In the genomic region with DNA sequence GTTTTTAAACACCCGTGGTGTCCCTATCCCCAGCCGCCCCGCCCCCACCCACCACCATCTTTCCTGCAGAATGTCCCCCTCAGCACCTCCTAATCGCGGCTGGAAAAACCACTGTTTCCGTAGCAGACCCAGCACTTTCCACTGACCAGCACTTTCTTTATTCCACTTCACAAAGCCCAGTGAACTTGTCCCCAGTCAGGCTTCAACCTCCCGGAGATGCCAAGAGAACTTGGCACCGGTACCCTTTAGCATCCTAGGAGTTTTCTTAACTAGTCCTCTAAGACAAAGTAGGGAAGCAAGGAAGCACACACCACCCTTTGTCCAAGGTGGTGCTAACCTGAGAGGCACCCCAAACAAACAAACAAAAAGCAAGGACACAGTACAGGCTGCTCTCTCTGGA, we compare ENCODE assay signal across 8 mouse cellular contexts. TPM values are rescaled to one million over a fixed set of nuclear protein-coding genes. Genes with fewer than 3 reads are reported as not detected.
A peak's percentile ranks its signal among the peaks of the same experiment; 100 is the strongest.
DNase-seq lines count a peak whose midpoint lies in the region; ATAC-seq and TF ChIP-seq lines count a peak whose summit lies in the region.

No protein-coding gene starts in this region.

- DNase-seq in 416B (ENCODE audit: low read depth) (peak; percentile 56), ES-E14 (ENCODE audit: low read depth, low spot score) (no peak)
- peak; percentile 51 to 62 for DNase-seq in heart, postnatal 10 days
- DNase-seq in layer of hippocampus, adult 18-20 months (ENCODE audit: low spot score in 2 of 2), result peak; percentile 22 to 45
- no peak for DNase-seq in urinary bladder, postnatal 10 days (ENCODE audit: low spot score)

- under 1% methylated on average over 8 of the region's 8 CpGs for WGBS in embryonic facial prominence, embryonic 15.5 days
- under 1% methylated on average over 8 of the region's 8 CpGs for WGBS in lung, embryonic 16.5 days
- WGBS in small intestine, adult 2 months, result 26% methylated on average over 8 of the region's 8 CpGs

- no peaks in the 10 kb centered on the region for H3K9me3 ChIP-seq in ES-E14 (ENCODE audit: control insufficient read depth, insufficient read depth, low read depth, low read length)
- no peaks in the 10 kb centered on the region for H3K9me3 ChIP-seq in embryonic facial prominence, embryonic 15.5 days (replicated peaks)
- H3K9me3 ChIP-seq in lung, embryonic 16.5 days (ENCODE audit: control insufficient read depth, low read length), result no peaks in the 10 kb centered on the region

- H3K36me3 ChIP-seq in ES-E14 (ENCODE audit: control insufficient read depth, insufficient read depth, low read length, poor library complexity, severe bottlenecking), result no peaks in the 10 kb centered on the region
- H3K36me3 ChIP-seq in embryonic facial prominence, embryonic 15.5 days, result no peaks in the 10 kb centered on the region
- no peaks in the 10 kb centered on the region for H3K36me3 ChIP-seq in lung, embryonic 16.5 days (ENCODE audit: control insufficient read depth, insufficient read depth, low read length)
- H3K36me3 ChIP-seq in small intestine, adult 2 months (ENCODE audit: control insufficient read depth, insufficient read depth, low read length), result no peaks in the 10 kb centered on the region

- no peak overlapping the region for H3K9ac ChIP-seq in ES-E14 (ENCODE audit: insufficient read depth, low read depth, low read length, poor library complexity, severe bottlenecking)
- H3K9ac ChIP-seq in embryonic facial prominence, embryonic 15.5 days, result peak overlapping the region; percentile 33
- peak overlapping the region; percentile 83 for H3K9ac ChIP-seq in lung, embryonic 16.5 days (ENCODE audit: low read length)

- intact Hi-C loops in heart, postnatal 10 days (cut with DNase I), result loop anchor here (1.0 to 10.0 kb wide), 11 partner anchors 33 to 455 kb away; a partner anchor contains a TSS

- peak overlapping the region; percentile 62 for H3K4me2 ChIP-seq in embryonic facial prominence, embryonic 15.5 days (replicated peaks)
- peak overlapping the region; percentile 84 for H3K4me2 ChIP-seq in lung, embryonic 16.5 days (ENCODE audit: low read depth, low read length)

- no peak overlapping the region for H3K27ac ChIP-seq in ES-E14 (ENCODE audit: insufficient read depth, low read depth, low read length, poor library complexity, severe bottlenecking)
- H3K27ac ChIP-seq in embryonic facial prominence, embryonic 15.5 days (replicated peaks), result peak overlapping the region; percentile 100
- peak overlapping the region; percentile 98 for H3K27ac ChIP-seq in lung, embryonic 16.5 days (ENCODE audit: low read length)
- peak overlapping the region; percentile 73 for H3K27ac ChIP-seq in small intestine, adult 2 months (ENCODE audit: insufficient read depth, low read depth, low read length)

- TF ChIP-seq POLR2A in small intestine, adult 2 months (IDR thresholded peaks at IDR 0.05; ENCODE audit: low read depth, low read length), result no peak

- H3K4me3 ChIP-seq in ES-E14 (ENCODE audit: insufficient read depth in 1 of 2, low read depth in 1 of 2, low read length in 2 of 2, poor library complexity in 1 of 2, severe bottlenecking in 1 of 2), result peak overlapping the region; percentile 91 to 95
- H3K4me3 ChIP-seq in embryonic facial prominence, embryonic 15.5 days (replicated peaks), result peak overlapping the region; percentile 72
- H3K4me3 ChIP-seq in lung, embryonic 16.5 days (ENCODE audit: low read length), result peak overlapping the region; percentile 82
- peak overlapping the region; percentile 70 for H3K4me3 ChIP-seq in small intestine, adult 2 months (ENCODE audit: low read depth, low read length)

- H3K4me1 ChIP-seq in ES-E14 (ENCODE audit: control insufficient read depth in 2 of 2, insufficient read depth in 2 of 2, low read length in 2 of 2, poor library complexity in 1 of 2), result peaks cover 0 to 1% of the 10 kb centered on the region in 2 experiments; a peak in 2 of 4 replicates
- peaks cover 26% of the 10 kb centered on the region for H3K4me1 ChIP-seq in embryonic facial prominence, embryonic 15.5 days
- H3K4me1 ChIP-seq in lung, embryonic 16.5 days (replicated peaks; ENCODE audit: control insufficient read depth, insufficient read depth, low read length), result peaks cover 17% of the 10 kb centered on the region
- H3K4me1 ChIP-seq in small intestine, adult 2 months (ENCODE audit: control insufficient read depth, insufficient read depth, insufficient read length, low read length), result peaks cover 2% of the 10 kb centered on the region; the same call in 1 of the 2 replicates

- in situ Hi-C loops in ES-E14 (cut with MboI; ENCODE audit: low sequenced_read_pairs in 2 of 2, unreplicated experiment in 2 of 2), result no loop called here

- ATAC-seq in embryonic facial prominence, embryonic 15.5 days (ENCODE audit: insufficient number of reproducible peaks, low FRiP score, low TSS enrichment, low read depth), result no peak
- no peak for ATAC-seq in lung, embryonic 16.5 days (ENCODE audit: low read depth)

- TF ChIP-seq CTCF in small intestine, adult 2 months (IDR thresholded peaks at IDR 0.05; ENCODE audit: extremely low read depth, insufficient read length, insufficient replicate concordance, low read depth, low read length), result no peak

- H3K27me3 ChIP-seq in embryonic facial prominence, embryonic 15.5 days, result no peaks in the 10 kb centered on the region
- H3K27me3 ChIP-seq in lung, embryonic 16.5 days (ENCODE audit: control insufficient read depth, insufficient read depth, low read depth, low read length), result no peaks in the 10 kb centered on the region
- no peaks in the 10 kb centered on the region for H3K27me3 ChIP-seq in small intestine, adult 2 months (ENCODE audit: control insufficient read depth, insufficient read depth, low read length)

TF ChIP-seq in ES-E14, 5 proteins besides CTCF, POLR2A, EP300 and RAD21:
- TF ChIP-seq ZC3H11A (IDR thresholded peaks at IDR 0.05; ENCODE audit: borderline replicate concordance, low read depth, low read length) (no peak), ZNF384 (IDR thresholded peaks at IDR 0.05; ENCODE audit: low read depth, low read length) (no peak)

RNA-seq across cellular contexts. Expression of a gene that starts 2.2 kb away (rescaled TPM):
- total RNA-seq in ES-E14 (2012; rRNA removed), result 10.8 and 14.7 TPM in 2 replicates
- 27.0 and 28.4 TPM in 2 replicates for polyA plus RNA-seq in embryonic facial prominence, embryonic 15.5 days (2015; fragmentation: Nextera tagmentation; extraction: Ambion mirVana)
- total RNA-seq in heart, postnatal 10 days (2021), result 10 to 100 TPM; 21.5 to 24.0 TPM
- 10 to 100 TPM; 23.6 to 25.4 TPM for total RNA-seq in layer of hippocampus, adult 18-20 months (2021)
- polyA plus RNA-seq in lung, embryonic 16.5 days (2015; fragmentation: Nextera tagmentation; extraction: Ambion mirVana), result 25.6 and 25.8 TPM in 2 replicates
- 4.0 and 4.1 TPM in 2 replicates for polyA plus RNA-seq in small intestine, adult 2 months (2012; rRNA removed)

Comparison
In these comparisons a context has a peak if more than half of its experiments do, and no peak if none do; other contexts are left out.
1. DNase-seq: peak in 416B (single experiment), heart, postnatal 10 days (2 of 2) and layer of hippocampus, adult 18-20 months (2 of 2); none in ES-E14 (single experiment) and urinary bladder, postnatal 10 days (single experiment).
2. Peak in every context shown above with its lines, with median percentiles within 50 percentile points of each other: H3K4me3 ChIP-seq.